Mouse (Mus musculus): ENCODE measurements around the gene Pigk. TPM values are rescaled to one million over a fixed set of nuclear protein-coding genes. Genes with fewer than 3 reads are reported as not detected.
"Not testable (repeated sequence)": the region's sequence is repeated elsewhere in the genome, so short reads cannot be mapped to it uniquely, and the experiment has no call there.

Gene Pigk
- polyA plus RNA-seq, 1 experiment from 2014 or later, result 53.0 TPM

- not testable (repeated sequence) for H3K4me3 ChIP-seq; H3K9me3 ChIP-seq; ATAC-seq (replicated peaks); H3K4me1 ChIP-seq; H3K36me3 ChIP-seq (replicated peaks); H3K9ac ChIP-seq; H3K27ac ChIP-seq; H3K4me2 ChIP-seq; H3K27me3 ChIP-seq (replicated peaks)
- 93% methylated on average over 8 of the region's 8 CpGs for WGBS
These were observed 12.4 kb upstream of the Pigk start for GRCm38 (mm10) chr3:152701536-152701935.

- peak; percentile 67; the same call in 1 of the 2 replicates for ATAC-seq (replicated peaks)
- peak overlapping the region; percentile 26 for H3K4me3 ChIP-seq
- H3K36me3 ChIP-seq (replicated peaks), result no peaks in the 10 kb centered on the region
- H3K9ac ChIP-seq, result no peak overlapping the region
- H3K4me2 ChIP-seq, result peak overlapping the region; percentile 38
- H3K27ac ChIP-seq, result no peak overlapping the region
- no peaks in the 10 kb centered on the region for H3K27me3 ChIP-seq (replicated peaks)
- H3K9me3 ChIP-seq, result no peaks in the 10 kb centered on the region
- 44% methylated on average over 8 of the region's 8 CpGs for whole genome bisulfite sequencing
- H3K4me1 ChIP-seq, result no peaks in the 10 kb centered on the region
These were observed 11.5 kb upstream of the Pigk start for GRCm38 (mm10) chr3:152702274-152702843.

GRCm38 (mm10) chr3:152705826-152706225 is 8.1 kb upstream of the Pigk start:
- H3K9ac ChIP-seq, result no peak overlapping the region

GRCm38 (mm10) chr3:152706901-152707300 is 7.0 kb upstream of the Pigk start:
- no peaks in the 10 kb centered on the region for H3K9me3 ChIP-seq
- no peak overlapping the region for H3K4me2 ChIP-seq
- ATAC-seq (replicated peaks), result no peak
- H3K27ac ChIP-seq, result no peak overlapping the region
- no peaks in the 10 kb centered on the region for H3K27me3 ChIP-seq (replicated peaks)
- H3K4me1 ChIP-seq, result no peaks in the 10 kb centered on the region
- H3K4me3 ChIP-seq, result no peak overlapping the region
- no peaks in the 10 kb centered on the region for H3K36me3 ChIP-seq (replicated peaks)
- WGBS, result 82% methylated on average over 2 of the region's 2 CpGs
- H3K9ac ChIP-seq, result no peak overlapping the region

More at GRCm38 (mm10) chr3:152705826-152706225, 8.1 kb upstream of the Pigk start:
- H3K9me3 ChIP-seq, result no peaks in the 10 kb centered on the region
- WGBS, result 73% methylated on average over 5 of the region's 5 CpGs
- H3K4me3 ChIP-seq, result no peak overlapping the region
- ATAC-seq (replicated peaks), result no peak
- H3K36me3 ChIP-seq (replicated peaks), result no peaks in the 10 kb centered on the region
- H3K4me1 ChIP-seq, result no peaks in the 10 kb centered on the region
- H3K27me3 ChIP-seq (replicated peaks), result no peaks in the 10 kb centered on the region
- H3K4me2 ChIP-seq, result no peak overlapping the region
- no peak overlapping the region for H3K27ac ChIP-seq

- H3K4me1 ChIP-seq, result no peaks in the 10 kb centered on the region
- H3K9ac ChIP-seq, result no peak overlapping the region
- no peak overlapping the region for H3K27ac ChIP-seq
- H3K4me2 ChIP-seq, result no peak overlapping the region
- H3K36me3 ChIP-seq (replicated peaks), result no peaks in the 10 kb centered on the region
- 85% methylated on average over 5 of the region's 5 CpGs for WGBS
- no peaks in the 10 kb centered on the region for H3K27me3 ChIP-seq (replicated peaks)
- H3K9me3 ChIP-seq, result no peaks in the 10 kb centered on the region
- ATAC-seq (replicated peaks), result no peak
- H3K4me3 ChIP-seq, result no peak overlapping the region
These were observed 6.5 kb upstream of the Pigk start for GRCm38 (mm10) chr3:152707321-152707823.

GRCm38 (mm10) chr3:152709936-152710335 is 4.0 kb upstream of the Pigk start:
- no peak for ATAC-seq (replicated peaks)
- Histone ChIP-seq H3K27ac (no peak overlapping the region), H3K4me3 (no peak overlapping the region), H3K27me3 (replicated peaks) (no peaks in the 10 kb centered on the region), H3K9ac (no peak overlapping the region), H3K4me1 (peaks cover 6% of the 10 kb centered on the region), H3K9me3 (no peaks in the 10 kb centered on the region), H3K36me3 (replicated peaks) (no peaks in the 10 kb centered on the region), H3K4me2 (no peak overlapping the region)
- 79% methylated on average over 3 of the region's 3 CpGs for WGBS

GRCm38 (mm10) chr3:152712957-152713356 is 943 bp upstream of the Pigk start:
- Histone ChIP-seq H3K4me1 (peaks cover 11% of the 10 kb centered on the region), H3K4me2 (no peak overlapping the region), H3K4me3 (no peak overlapping the region), H3K9me3 (no peaks in the 10 kb centered on the region), H3K36me3 (replicated peaks) (no peaks in the 10 kb centered on the region), H3K9ac (no peak overlapping the region), H3K27ac (no peak overlapping the region), H3K27me3 (replicated peaks) (no peaks in the 10 kb centered on the region)
- 74% methylated on average over 4 of the region's 4 CpGs for WGBS
- ATAC-seq (replicated peaks), result no peak

- no peaks in the 10 kb centered on the region for H3K4me1 ChIP-seq
- 89% methylated on average over 6 of the region's 6 CpGs for WGBS
- H3K4me2 ChIP-seq, result no peak overlapping the region
- H3K4me3 ChIP-seq, result no peak overlapping the region
- no peaks in the 10 kb centered on the region for H3K9me3 ChIP-seq
- H3K27me3 ChIP-seq (replicated peaks), result no peaks in the 10 kb centered on the region
- H3K36me3 ChIP-seq (replicated peaks), result peaks cover 3% of the 10 kb centered on the region; the same call in 1 of the 2 replicates
- ATAC-seq (replicated peaks), result no peak
- no peak overlapping the region for H3K9ac ChIP-seq
- no peak overlapping the region for H3K27ac ChIP-seq
These were observed 7.4 kb downstream of the Pigk start for GRCm38 (mm10) chr3:152721301-152721700.

- ATAC-seq (replicated peaks), result no peak
- Histone ChIP-seq H3K27ac (no peak overlapping the region), H3K9me3 (no peaks in the 10 kb centered on the region), H3K9ac (no peak overlapping the region), H3K4me3 (no peak overlapping the region), H3K4me1 (no peaks in the 10 kb centered on the region), H3K36me3 (replicated peaks) (peaks cover 3% of the 10 kb centered on the region; the same call in 1 of the 2 replicates), H3K4me2 (no peak overlapping the region), H3K27me3 (replicated peaks) (no peaks in the 10 kb centered on the region)
- WGBS, result 61% methylated on average over 3 of the region's 3 CpGs
These were observed 8.9 kb downstream of the Pigk start for GRCm38 (mm10) chr3:152722836-152723235.

GRCm38 (mm10) chr3:152724446-152724845 is 10.5 kb downstream of the Pigk start:
- H3K4me1 ChIP-seq, result no peaks in the 10 kb centered on the region
- H3K36me3 ChIP-seq (replicated peaks), result peaks cover 3% of the 10 kb centered on the region; the same call in 1 of the 2 replicates
- no peak for ATAC-seq (replicated peaks)
- H3K27ac ChIP-seq, result no peak overlapping the region
- no peak overlapping the region for H3K4me3 ChIP-seq
- 91% methylated on average over 9 of the region's 9 CpGs for WGBS
- no peak overlapping the region for H3K9ac ChIP-seq
- H3K4me2 ChIP-seq, result no peak overlapping the region
- H3K27me3 ChIP-seq (replicated peaks), result no peaks in the 10 kb centered on the region
- H3K9me3 ChIP-seq, result no peaks in the 10 kb centered on the region

- H3K27me3 ChIP-seq (replicated peaks), result no peaks in the 10 kb centered on the region
- H3K36me3 ChIP-seq (replicated peaks), result peaks cover 3% of the 10 kb centered on the region; the same call in 1 of the 2 replicates
- no peak overlapping the region for H3K27ac ChIP-seq
- H3K9me3 ChIP-seq, result no peaks in the 10 kb centered on the region
- H3K4me2 ChIP-seq, result no peak overlapping the region
- 59% methylated on average over 6 of the region's 6 CpGs for WGBS
- H3K4me1 ChIP-seq, result no peaks in the 10 kb centered on the region
- no peak overlapping the region for H3K9ac ChIP-seq
- no peak overlapping the region for H3K4me3 ChIP-seq
- no peak for ATAC-seq (replicated peaks)
These were observed 14.3 kb downstream of the Pigk start for GRCm38 (mm10) chr3:152728238-152728637.

GRCm38 (mm10) chr3:152733011-152733410 is 19.1 kb downstream of the Pigk start:
- no peaks in the 10 kb centered on the region for H3K36me3 ChIP-seq (replicated peaks)
- no peak overlapping the region for H3K9ac ChIP-seq
- H3K4me3 ChIP-seq, result no peak overlapping the region
- no peak overlapping the region for H3K27ac ChIP-seq
- H3K27me3 ChIP-seq (replicated peaks), result no peaks in the 10 kb centered on the region
- no peaks in the 10 kb centered on the region for H3K4me1 ChIP-seq
- H3K9me3 ChIP-seq, result no peaks in the 10 kb centered on the region
- no peak overlapping the region for H3K4me2 ChIP-seq
- WGBS, result 90% methylated on average over 4 of the region's 4 CpGs
- ATAC-seq (replicated peaks), result no peak

GRCm38 (mm10) chr3:152733513-152733912 is 19.6 kb downstream of the Pigk start:
- Histone ChIP-seq H3K9ac (no peak overlapping the region), H3K4me2 (no peak overlapping the region), H3K4me1 (no peaks in the 10 kb centered on the region), H3K36me3 (replicated peaks) (no peaks in the 10 kb centered on the region), H3K9me3 (no peaks in the 10 kb centered on the region), H3K4me3 (no peak overlapping the region), H3K27ac (no peak overlapping the region), H3K27me3 (replicated peaks) (no peaks in the 10 kb centered on the region)
- no peak for ATAC-seq (replicated peaks)

All from midbrain, embryonic 15.5 days (tissue).